Mouse (Mus musculus): ENCODE data around the gene Prss44.
"Not testable (repeated sequence)": the region's sequence is repeated elsewhere in the genome, so short reads cannot be mapped to it uniquely, and the experiment has no call there.

The Prss44 gene

DNA sequence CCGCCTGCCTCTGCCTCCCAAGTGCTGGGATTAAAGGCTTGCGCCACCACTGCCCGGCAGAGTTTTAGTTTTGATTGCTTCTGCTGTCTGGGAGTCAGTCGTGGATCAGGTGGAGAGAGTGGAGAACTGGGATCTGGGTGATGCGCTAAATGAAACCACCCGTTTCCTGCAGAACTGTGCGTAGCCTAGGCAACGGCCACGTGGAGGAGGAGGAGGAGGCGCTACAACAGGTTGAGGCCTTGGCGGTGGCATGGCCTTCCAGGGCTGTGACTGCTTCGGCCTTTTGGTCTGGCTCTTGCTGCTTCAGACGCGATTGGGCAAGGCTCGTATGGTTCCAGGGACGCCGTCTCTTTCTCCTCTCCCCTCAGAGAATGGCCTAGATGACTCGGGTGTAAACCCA lies at the start of gene Prss44:
Gene Prss44 (plus strand): TSS at position 206 of the 400 bp plus-strand sequence.
- DNase-seq (ENCODE audit: low spot score): no peak

DNA sequence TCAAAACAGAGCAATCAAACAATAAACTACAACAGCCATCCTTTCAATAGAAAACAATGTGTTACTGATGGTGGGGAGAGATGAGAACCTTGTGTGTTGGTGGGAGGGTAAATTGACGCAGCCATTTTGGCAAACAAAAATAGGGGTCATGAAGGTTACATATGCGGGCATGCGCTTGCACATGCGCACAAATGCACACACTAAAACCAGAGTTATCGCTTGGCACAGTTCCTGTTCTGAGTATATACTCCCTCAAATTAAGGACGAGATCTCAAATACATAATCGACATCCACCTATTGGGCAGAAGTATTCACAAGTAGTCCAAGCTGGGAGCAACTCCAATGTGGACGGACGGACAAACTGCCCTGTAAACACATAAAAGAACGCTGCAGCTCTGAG lies 41.5 kb upstream of the Prss44 start:
- no peak for DNase-seq (ENCODE audit: low spot score)

DNA sequence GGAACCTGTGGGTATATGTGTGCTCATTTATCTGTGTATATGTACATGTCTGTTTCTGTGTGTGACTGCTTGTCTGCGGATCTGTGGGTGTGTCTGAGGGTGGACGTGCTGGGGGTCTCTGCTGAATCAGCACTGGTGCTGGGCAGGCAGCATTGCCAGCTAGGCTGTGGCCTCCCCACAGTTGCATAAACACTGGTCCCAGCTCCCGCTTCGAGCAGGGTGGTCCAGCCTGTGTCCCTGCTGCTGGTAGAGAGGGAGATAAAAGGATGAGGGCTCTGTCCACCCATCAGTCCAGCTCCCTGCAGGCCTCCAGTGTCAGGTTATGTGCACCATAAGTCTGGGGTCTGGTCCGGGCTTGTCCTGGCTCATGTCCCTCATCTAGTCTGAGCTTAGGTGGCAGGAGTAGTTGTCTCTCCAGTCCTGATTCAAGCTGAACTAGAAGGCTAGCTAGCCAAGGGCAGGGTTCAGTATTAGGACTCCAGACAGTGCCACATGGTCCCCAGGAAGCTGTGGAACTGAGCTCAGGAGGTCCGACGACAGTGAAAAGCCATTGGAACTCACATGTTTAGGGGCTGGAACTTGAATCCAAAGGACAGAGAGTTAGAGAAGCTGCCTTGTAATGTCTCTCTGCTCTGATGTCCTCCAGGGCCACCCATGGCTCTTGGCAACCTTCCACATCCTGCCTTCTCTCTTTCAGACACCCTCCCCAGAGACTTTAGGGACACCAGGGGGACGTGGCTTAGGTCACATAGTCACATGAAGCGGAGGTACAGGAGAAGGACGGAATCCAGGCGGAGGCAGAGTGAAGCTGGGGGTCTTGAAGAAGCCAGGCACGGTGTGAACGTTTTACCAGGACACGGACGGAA lies 39.2 kb upstream of the Prss44 start:
- DNase-seq (ENCODE audit: low spot score): no peak

DNA sequence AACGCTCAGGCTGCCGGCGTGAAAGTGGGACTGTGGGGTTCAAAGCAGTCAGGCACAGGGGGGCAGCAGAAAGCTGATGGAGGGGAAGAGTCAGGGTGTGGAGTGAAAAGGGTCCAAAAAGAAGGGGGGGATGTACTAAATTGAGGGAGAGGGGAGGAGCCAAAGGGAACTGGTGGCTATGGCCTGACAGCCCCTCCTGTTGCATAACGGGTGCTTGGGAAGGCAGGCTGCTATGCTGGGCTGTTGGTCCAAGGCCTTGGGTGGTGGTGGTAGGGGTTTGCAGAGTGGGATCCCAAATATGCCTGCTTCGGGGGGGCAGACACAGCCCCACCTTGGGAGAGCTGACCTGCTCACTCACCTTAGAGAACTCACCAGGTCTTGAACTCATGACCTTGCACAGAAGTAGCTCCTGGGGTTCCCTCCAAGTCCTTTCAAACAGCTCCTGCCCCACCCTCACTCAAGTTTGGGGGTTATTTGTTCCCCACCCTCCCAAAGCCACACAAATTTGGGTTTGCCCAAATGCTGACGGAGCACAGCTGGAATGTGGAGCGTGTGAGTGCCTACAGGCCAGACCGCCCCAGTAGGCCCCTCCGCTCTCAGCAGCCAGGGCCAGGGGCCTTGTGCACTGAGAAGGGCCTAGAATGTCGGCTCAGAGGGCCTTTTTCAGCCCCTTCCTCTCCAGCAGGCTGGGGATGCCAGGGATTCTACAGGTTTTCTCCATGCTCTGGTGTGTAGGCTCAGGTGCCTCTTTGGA lies 38.3 kb upstream of the Prss44 start:
- no peak for DNase-seq (ENCODE audit: low spot score)

DNA sequence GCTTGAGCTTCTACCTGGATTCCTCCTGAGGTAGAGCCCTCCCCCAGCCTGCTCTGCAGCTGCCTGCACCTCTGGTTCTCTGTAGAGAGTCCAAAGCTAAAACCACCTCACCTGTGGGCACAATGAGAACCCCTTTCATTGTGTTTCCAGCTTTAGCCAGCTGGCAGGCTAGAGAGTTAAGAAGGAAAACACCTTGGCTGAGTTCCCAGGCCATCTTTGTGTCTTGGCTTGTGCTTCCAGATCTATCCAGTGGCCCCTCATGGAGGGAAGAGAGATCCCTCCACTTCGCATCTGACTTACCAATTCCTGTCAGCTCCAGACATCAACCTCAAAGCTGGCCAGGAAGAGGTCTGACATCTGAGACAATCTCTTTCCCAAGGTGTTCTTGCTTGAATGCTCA lies 35.7 kb upstream of the Prss44 start:
- DNase-seq (ENCODE audit: low spot score): no peak

DNA sequence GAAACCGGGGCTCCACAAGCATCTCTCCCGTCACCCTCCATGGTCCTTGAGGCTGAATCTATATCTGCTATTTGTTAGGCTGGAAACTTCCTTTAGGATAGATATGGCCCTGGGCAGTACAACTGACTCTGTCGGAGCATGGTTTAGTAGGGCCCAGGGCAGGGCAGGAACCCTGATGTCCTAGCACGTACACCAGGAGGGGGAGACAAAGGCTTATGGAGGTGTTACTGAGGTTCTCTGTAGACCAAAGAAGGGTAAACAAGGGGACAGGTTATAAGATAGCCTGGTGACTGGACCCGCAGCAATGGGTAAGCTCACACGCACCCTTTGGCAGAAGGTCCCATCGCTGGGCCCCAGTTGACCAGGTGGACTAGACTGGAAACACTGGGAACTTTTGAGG lies 35.2 kb upstream of the Prss44 start:
- no peak for DNase-seq (ENCODE audit: low spot score)

DNA sequence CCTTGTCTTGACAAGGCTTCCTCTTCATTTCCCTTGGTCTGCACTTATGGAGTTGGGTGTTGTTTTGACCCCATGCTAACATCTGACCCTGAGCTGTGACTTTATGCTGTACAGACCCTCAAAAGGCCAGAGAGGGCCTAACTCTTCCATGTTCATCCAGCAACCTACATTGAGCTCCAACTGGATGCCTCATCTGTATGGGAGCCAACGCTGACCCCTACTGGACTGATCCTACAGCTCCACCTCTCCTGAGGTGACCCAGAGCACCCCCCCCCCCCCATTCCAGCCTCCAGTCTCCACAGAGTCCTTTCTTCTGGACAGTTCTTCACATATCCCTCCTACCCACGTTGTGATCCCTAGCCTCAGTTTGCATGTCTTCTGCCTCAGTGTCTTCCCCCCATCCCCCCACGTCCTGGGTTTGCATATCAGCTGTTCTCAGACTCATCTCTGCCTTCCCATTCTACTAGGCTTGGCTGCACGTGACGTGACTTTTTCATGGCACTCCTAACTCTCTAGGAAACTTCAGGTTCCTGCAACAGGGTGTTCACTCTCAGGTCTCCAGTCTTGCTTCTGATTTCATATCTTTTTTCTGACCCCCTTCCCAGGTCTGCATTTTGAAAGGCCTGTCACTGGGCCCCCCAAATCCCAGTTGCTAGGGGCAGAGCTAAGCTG lies 34.4 kb upstream of the Prss44 start:
- DNase-seq (ENCODE audit: low spot score): no peak

DNA sequence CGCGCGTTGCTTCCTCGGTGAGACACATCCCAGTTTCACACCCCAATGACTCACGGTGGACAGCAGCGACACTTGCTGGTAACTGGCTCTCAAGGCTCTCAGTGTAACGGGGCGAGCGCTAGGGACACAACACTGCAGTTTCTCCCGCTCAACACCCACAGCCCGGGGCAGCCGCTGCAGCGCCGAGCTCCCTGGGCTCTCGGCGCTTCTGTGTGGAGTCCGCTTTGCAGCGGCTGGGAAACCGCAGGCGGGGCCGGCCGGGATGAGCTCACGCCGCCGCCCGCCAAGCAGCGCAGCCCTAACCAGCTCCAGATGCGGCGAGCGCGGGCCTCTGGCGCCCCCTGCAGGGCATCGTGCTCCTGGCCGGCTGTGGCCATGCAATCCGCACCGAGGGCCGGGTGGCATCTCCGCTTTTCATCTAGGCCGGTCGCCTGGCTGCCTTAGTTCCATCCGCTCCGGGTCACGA lies 32.5 kb upstream of the Prss44 start:
- DNase-seq (ENCODE audit: low spot score): peak; percentile 96

DNA sequence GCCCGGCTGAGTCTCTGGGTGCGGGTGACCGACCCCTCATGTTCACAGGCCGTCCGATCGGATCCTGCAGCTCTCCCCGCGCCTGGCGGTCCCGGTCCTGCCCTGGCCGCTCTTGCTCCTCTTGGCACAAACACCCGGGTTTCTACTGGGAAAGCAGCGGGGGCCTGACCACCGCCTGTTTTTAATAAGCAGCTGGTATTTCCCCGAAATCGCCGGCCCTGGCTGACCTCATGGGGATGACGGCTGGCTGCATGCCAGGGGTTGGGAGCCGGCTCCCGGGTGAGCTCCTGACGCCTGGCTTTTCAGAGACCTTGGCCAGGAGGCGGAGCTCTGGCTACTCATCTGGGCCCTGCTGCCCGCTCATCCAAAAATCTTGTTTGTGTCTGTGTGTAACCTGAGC lies 32.1 kb upstream of the Prss44 start:
- peak; percentile 94 for DNase-seq (ENCODE audit: low spot score)

DNA sequence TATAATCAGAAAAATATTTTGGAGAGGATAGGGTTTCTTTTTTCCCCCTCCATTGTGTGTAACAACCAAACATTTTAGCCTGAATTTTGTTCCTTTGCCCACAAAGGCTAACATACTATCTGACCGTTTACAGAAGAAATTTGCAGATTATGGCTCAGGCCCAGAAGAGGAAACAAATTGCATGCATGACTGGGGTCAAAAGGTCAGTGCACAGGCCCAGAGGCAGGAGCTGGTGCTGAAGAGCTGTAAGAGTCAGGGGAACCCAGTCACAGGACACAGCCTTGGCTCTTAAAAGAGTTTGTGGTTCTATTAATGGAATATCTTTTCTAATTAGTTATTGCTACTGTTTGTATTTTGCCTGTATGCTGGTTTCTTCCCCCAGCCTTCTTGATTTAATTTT lies 30.2 kb upstream of the Prss44 start:
- DNase-seq (ENCODE audit: low spot score): no peak

DNA sequence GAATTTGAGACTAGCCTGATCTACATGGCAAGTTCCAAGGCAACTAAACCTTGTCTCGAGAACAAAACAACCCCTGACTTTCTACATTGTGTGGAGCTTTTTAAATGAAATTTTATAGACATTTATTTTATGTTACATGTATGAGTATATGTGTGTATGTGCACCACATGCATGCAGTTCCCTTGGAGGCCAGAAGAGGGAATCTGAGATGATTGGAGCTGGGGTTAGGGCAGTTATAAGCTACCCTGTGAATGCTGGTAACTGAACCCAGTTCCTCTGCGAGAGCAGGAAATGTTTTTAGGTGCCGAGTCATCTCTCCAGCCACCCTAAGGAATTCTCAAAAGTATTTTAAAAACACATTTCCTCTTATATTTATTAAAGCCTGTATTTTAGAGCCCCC lies 25.6 kb upstream of the Prss44 start:
- DNase-seq (ENCODE audit: low spot score): no peak

DNA sequence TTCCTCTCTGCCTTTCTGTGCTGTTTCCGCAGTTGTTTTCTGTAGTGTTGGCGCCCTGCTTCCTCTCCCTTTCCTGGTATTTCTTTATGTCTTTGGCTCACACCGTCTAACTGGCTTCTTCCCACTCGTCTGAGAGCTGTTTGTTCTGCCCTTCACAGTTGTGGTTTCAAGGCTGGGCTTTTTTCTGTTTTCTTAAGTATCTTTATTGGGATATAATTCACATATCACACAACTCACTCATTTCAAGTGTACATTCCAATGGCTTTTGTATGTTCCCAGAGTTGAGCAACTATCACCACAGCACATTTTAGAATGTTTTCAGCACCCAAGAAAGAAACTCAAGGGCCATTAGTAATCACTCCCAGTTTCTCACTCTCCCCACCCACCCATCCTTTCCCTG lies 23.3 kb upstream of the Prss44 start:
- no peak for DNase-seq (ENCODE audit: low spot score)

DNA sequence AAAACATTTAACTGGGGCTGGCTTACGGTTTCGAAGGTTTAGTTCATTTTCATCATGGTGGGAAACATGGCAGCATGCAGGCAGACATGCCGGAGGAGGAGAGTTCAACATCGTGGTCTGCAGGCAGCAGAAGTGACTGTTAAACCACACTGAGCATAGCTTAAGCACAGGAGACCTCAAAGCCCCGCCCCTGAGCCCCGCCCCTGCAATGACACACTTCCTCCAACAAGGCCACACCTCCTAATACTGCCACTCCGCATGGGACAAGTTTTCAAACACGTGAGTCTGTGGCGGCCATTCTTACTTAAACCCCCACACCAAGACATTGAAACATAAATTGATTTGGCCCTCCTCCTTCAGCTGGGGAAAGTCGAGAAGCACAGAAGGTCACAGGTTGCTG lies 16.8 kb upstream of the Prss44 start:
- DNase-seq (ENCODE audit: low spot score): no peak

DNA sequence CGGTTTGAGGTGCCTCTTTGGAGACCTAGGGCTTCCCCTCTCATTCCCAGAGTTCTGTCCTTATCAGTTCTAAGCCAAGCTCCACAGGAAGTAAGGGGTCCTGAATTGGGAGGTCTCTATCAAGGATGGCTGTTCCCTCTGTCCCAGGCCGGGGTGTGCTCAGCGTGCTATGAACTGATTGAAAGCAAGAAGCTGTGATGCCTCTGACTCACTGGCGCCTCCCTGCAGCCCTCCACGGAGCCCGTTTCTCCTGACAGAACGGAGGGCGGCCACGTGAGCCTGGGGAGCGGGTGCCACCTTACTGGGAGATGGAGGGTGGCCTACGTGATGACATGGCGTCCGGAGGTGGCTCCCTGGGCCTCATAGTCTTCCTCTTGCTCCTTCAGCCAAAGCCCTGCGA lies 15.9 kb upstream of the Prss44 start, which contains the start of gene Prss42:
Gene Prss42 (plus strand): TSS at position 301 of the 400 bp plus-strand sequence.
- DNase-seq (ENCODE audit: low spot score): no peak

DNA sequence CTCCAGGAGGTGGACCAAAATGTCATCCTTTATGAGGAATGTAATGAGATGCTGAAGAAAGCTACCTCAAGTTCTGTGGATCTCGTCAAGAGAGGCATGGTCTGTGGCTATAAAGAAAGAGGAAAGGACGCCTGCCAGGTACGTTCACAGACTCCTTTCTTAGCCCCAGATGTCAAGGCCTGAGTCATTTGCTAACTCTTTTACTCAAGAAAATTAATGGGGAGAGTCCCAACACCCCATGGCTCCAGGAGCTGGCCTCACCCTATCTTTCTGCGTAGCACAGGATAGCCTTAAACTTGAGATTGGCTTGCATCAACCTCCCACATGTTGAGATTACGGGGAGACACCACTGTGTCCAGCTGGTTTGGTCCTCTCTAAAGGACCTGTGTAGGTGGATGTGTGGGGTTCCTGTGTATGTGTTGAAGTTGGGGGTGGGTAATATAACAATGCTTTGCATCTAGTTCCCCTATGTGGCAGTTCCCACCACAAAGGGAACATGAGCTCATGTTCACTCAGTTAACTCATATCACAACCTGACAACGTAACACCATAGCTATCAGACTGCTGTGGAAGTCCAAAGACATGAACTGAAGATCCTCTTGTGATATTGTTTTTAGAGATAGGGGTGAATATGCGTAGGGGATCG lies 12.8 kb upstream of the Prss44 start:
- DNase-seq (ENCODE audit: low spot score): no peak

DNA sequence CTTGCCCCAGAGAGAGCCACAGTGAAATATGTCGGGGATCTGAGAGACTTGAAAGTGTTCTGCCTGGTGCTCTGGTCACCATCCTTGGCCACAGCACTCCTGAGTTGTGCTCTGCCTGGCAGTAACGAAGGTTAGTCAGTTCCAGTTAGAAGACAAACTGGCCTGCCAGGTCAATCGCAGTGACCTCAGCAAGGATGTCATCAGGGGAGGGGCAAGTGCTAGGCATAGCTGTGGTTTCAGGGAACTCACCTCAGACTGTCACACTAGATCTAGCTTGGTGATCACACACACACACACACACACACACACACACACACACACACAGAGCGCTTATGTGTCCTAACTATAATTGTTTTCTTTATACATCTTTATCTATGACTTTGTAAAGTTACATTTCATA lies 10.5 kb upstream of the Prss44 start:
- no peak for DNase-seq (ENCODE audit: low spot score)

DNA sequence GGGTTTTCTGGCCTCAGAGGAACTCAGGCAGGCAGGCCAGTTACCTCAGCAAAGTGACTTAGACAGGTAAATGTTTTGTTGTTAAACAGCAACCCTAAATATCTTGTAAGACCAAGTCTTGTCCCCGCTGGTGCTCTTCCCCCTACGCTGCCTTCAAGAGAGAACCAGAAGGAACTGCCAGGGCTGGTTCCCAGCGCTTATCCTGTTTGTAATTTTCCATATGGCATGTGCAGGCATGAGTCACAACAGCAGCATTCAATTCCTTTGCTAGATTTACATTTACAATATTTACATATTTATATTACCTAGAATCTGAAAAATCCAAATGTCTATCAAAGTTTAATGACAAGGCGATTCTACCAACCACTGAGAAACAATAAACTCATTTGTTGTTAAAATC lies 3.7 kb upstream of the Prss44 start:
- DNase-seq (ENCODE audit: low spot score): no peak

DNA sequence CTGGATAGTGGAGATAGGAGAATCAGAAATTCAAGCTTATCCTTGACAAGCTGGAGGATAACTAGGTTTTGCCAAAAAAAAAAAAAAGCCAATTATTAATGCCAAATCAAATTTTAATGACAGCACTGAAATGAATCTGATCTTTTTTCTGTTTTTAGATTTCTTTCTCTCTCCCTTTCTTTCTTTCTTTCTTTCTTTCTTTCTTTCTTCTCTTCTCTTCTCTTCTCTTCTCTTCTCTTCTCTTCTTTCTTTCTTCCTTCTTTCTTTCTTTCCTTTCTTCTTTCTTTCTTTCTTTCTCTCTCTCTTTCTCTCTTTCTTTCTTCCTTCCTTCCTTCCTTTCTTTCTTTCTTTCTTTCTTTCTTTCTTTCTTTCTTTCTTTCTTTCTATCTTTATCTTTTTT lies 6.8 kb downstream of the Prss44 start:
- DNase-seq (ENCODE audit: low spot score): not testable (repeated sequence)

DNA sequence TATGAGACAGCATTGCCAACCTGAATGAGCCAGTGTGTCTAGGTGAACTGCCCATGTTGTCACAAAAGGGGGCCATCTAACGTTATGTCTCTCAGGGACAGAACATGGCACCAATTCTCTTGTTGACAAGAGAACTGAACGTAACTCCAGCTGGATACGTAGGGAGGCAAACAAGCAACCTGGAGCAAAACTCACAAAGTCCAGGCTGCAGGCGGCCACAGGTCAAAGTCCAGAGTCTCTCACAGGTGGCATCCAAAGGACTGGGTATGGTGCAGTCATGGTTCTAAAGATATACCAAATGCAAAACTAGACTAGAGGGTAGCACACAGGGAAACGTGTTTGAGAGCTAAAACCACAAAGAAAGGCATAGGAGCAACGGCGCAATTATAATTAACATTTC lies 7.6 kb downstream of the Prss44 start:
- no peak for DNase-seq (ENCODE audit: low spot score)

DNA sequence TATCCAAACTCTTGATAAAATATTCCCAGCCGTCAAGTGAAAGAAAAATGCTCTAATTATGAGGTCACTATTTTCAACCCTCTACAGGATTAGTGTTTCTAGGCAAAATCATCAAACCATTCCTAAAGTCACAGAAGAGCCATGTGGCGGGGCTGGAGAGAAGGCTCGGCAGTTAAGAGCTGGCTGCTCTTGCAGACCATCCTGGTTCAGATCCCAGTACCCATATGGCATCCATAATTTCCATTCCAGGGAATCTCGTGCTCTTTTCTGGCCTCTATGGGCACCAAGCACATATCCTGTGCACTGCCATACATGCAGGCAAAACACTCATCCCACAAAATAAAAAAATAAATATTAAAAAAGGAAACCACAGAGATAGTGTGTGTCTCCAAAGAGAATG lies 11.6 kb downstream of the Prss44 start:
- DNase-seq (ENCODE audit: low spot score): no peak

DNA sequence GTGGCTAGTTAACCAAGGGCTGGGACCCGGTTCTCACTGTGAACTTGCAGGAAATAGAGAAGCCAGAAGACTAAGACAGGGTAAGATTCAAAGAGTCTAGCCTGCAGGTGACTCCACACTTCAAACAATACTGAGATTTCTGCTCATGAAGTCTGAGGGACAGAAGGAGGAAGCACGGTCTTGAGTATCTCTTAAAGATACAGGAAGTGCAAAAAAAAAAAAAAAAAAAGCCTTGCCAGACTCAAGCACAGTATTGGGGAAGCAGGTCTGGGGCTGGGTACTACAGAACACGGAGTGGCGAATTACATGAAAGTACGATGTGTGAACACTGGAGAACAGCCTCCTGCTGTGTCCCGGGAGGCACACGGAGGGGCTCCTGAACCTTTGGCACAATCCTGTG lies 12.0 kb downstream of the Prss44 start:
- DNase-seq (ENCODE audit: low spot score): no peak

DNA sequence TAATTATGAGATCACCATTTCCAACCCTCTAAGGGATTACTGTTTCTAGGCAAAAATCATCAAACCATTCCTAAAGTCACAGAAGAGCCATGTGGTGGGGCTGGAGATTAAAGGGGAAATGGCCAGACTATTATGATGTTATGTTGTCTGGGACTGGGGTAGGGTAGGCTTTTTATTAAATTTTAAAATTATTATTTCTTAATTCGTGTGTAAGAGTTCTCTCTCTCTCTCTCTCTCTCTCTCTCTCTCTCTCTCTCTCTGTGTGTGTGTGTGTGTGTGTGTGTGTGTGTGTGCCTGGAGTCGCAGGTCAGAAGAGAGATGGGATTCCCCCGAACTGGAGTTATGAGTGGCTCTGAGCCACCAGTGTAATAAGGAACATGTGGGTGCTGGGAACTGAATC lies 12.6 kb downstream of the Prss44 start, which contains the start of gene Prss43:
Gene Prss43 (plus strand): TSS at position 301 of the 400 bp plus-strand sequence.
- DNase-seq (ENCODE audit: low spot score): no peak

Data from ovary, postnatal 36 days (tissue).